ENCODE assay signal across 7 mouse cellular contexts in the genomic region with DNA sequence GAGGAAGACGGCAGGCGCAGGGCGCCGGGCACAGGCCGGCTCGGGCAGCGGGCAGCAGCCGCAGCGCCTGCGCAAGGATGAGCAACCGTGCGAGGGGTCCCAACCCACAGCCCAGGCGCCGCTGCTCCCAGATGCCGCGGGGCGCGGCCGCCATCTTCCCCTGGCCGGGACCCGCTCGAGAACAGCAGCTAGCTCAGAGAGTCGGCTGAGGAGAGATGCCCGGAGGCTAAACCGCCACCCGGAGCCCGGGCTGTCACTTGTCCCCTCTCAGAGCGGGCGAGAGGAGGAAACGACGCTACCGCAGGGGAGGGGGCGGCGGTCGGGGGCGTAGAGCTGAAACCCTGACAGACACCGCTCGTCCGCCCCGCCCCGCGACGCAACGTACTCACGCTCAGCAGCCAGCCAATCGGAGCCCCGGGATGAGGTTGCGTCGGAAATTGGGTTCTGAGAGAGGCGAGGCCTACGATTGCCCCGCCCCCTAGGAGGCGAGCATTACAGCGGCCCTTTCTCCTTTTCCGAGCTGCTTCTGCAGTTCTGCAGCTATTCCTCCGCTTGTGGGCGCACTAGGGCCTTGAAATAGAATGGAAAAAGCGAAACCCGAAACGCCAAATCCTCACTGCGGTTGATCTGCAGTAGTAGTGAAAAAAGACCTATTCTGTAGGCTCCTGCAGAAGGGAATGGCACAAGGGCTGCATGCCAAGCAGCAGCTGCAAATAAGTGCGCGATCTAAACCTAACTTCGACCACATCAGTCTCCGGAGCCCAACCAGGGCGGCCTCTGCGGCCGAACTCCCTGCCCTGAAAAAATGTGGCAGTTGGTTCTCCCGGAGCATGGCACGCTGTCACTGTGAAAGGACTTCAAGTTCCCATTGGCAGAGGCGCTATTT. TPM values are rescaled to one million over a fixed set of nuclear protein-coding genes. Genes with fewer than 3 reads are reported as not detected.
DNase-seq lines count a peak whose midpoint lies in the region; ATAC-seq lines count a peak whose summit lies in the region.

A gene (minus strand): TSS at position 381 of the 886 bp plus-strand sequence.

- H3K4me2 ChIP-seq in intestine, embryonic 16.5 days (ENCODE audit: low read depth, low read length) = peak within 1 kb of the TSS; percentile 74
- peak within 1 kb of the TSS; percentile 62 for H3K4me2 ChIP-seq in midbrain, embryonic 11.5 days

- ATAC-seq in intestine, embryonic 16.5 days = peak; percentile 99
- peak; percentile 99 for ATAC-seq in midbrain, embryonic 11.5 days (ENCODE audit: low FRiP score)

- H3K27ac ChIP-seq in intestine, embryonic 16.5 days (ENCODE audit: low read length) = peak within 1 kb of the TSS; percentile 94
- H3K27ac ChIP-seq in midbrain, embryonic 11.5 days (ENCODE audit: low read depth, low read length) = peak within 1 kb of the TSS; percentile 96

- intact Hi-C loops in left cerebral cortex, postnatal 36 days (cut with DNase I) = loop anchor here (2.0 kb wide), 2 partner anchors 127 to 163 kb away; a partner anchor contains a TSS

- H3K36me3 ChIP-seq in intestine, embryonic 16.5 days (ENCODE audit: control insufficient read depth, insufficient read depth, low read length) = no peaks in the 10 kb centered on the region
- no peaks in the 10 kb centered on the region for H3K36me3 ChIP-seq in midbrain, embryonic 11.5 days (ENCODE audit: control insufficient read depth, insufficient read depth, low read length)

- H3K4me3 ChIP-seq in intestine, embryonic 16.5 days (ENCODE audit: low read length) = peak within 1 kb of the TSS; percentile 97
- peak within 1 kb of the TSS; percentile 69 for H3K4me3 ChIP-seq in midbrain, embryonic 11.5 days (ENCODE audit: low read depth, low read length)

- under 1% methylated on average over 69 of the region's 71 CpGs for WGBS in intestine, embryonic 16.5 days
- under 1% methylated on average over 63 of the region's 71 CpGs for WGBS in midbrain, embryonic 11.5 days

- H3K27me3 ChIP-seq in intestine, embryonic 16.5 days (replicated peaks; ENCODE audit: control insufficient read depth, insufficient read depth, low read length) = no peaks in the 10 kb centered on the region
- H3K27me3 ChIP-seq in midbrain, embryonic 11.5 days (ENCODE audit: control insufficient read depth, insufficient read depth, low read length) = no peaks in the 10 kb centered on the region

- DNase-seq in adrenal gland, adult 8-10 months = peak; percentile 98
- DNase-seq in embryo, embryonic 9.5 days (ENCODE audit: extremely low spot score) = peak; percentile 99
- DNase-seq in gastrocnemius, postnatal 4 days (ENCODE audit: low spot score in 2 of 2) = peak; percentile 97 to 99
- DNase-seq in left cerebral cortex, postnatal 36 days (ENCODE audit: low spot score in 2 of 2) = peak; percentile 99
- DNase-seq in midbrain, embryonic 11.5 days (ENCODE audit: low spot score, missing footprints) = peak; percentile 100
- DNase-seq in skeletal muscle tissue, adult 2 months (ENCODE audit: low read depth, low spot score) = peak; percentile 96

- H3K9ac ChIP-seq in intestine, embryonic 16.5 days (ENCODE audit: low read depth, low read length) = peak within 1 kb of the TSS; percentile 93
- H3K9ac ChIP-seq in midbrain, embryonic 11.5 days (ENCODE audit: low read length) = peak within 1 kb of the TSS; percentile 75

- no peaks in the 10 kb centered on the region; the same call in 1 of the 2 replicates for H3K4me1 ChIP-seq in intestine, embryonic 16.5 days (ENCODE audit: control insufficient read depth, insufficient read depth, low read length)
- H3K4me1 ChIP-seq in midbrain, embryonic 11.5 days (ENCODE audit: control insufficient read depth, insufficient read depth, low read length) = peaks cover 4% of the 10 kb centered on the region; the same call in 1 of the 2 replicates

- H3K9me3 ChIP-seq in intestine, embryonic 16.5 days (ENCODE audit: control insufficient read depth, low read length) = no peaks in the 10 kb centered on the region
- H3K9me3 ChIP-seq in midbrain, embryonic 11.5 days (ENCODE audit: control insufficient read depth, low read length) = no peaks in the 10 kb centered on the region

RNA-seq across cellular contexts. Expression of the gene that starts here (rescaled TPM):
- total RNA-seq in adrenal gland, adult 8-10 months (2022) = 10 to 100 TPM; 15.8 to 27.3 (median 20.5) TPM
- 10 to 100 TPM; 16.8 to 16.9 TPM for total RNA-seq in gastrocnemius, postnatal 4 days (2021)
- polyA plus RNA-seq in intestine, embryonic 16.5 days (2015; fragmentation: Nextera tagmentation; extraction: Ambion mirVana) = 9.1 and 10.2 TPM in 2 replicates
- 10 to 100 TPM; 25.6 to 30.8 TPM for total RNA-seq in left cerebral cortex, postnatal 36 days (2021)
- polyA plus RNA-seq in midbrain, embryonic 11.5 days (2014; fragmentation: Nextera tagmentation; extraction: Ambion mirVana) = 23.7 and 28.0 TPM in 2 replicates

Comparison
In these comparisons a context has a peak if more than half of its experiments do, and no peak if none do; other contexts are left out.
1. Peak in every context shown above with its lines: DNase-seq, ATAC-seq, H3K4me3 ChIP-seq and H3K27ac ChIP-seq.